Mouse (Mus musculus) inflammation-experienced regulatory T-cells, adult 16 weeks (primary cell): Measurements from ENCODE around the gene Aarsd1. TPM values are rescaled to one million over a fixed set of nuclear protein-coding genes. Genes with fewer than 3 reads are reported as not detected.

Source experiments
- polyA plus RNA-seq: library from polyadenylated mRNA; unstranded; fragments of 100-300 nt; shearing (Covaris generic); gene quantifications from one replicate; pipeline ENCODE4 v1.2.1, GENCODE M21; 2017

Gene Aarsd1
- polyA plus RNA-seq, result 48.9 TPM

DNA sequence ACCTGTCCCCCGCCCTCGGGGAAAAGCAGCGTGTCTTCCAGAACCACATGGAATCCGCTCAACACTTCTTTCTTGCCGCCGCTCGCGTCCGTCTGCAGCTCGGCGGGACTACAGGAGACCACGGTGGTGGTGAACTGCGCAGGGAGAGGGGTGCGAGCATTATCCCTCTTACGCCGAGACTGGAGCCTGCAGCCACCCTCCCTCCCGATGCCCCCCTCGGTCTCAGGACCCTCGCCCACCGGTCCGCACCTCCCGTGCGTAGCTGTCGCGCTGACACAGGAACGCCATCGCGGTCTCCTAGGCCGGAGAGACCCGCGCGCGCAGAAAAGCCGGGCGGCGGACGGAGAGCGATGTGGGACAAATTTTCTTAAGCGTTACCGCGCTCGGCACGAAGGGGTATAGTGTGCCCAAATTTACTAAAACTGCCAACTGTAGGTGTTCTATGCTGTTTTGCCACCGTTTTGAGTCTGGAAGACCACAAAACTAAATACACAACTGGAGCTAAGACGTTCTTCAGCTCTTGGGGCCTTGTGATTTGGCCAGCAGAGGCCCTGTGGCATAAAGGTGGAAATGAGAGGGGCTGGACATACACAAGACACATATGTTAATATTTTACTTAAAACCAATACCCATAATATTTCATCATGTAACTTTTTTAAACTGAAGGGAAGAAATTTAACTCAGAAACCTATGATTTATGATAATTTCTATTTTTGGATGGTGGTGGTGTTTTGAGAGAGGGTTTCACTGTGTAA is at the start of gene Aarsd1:
Aarsd1 (minus strand) TSS at position 515 of the 755 bp plus-strand sequence.

DNA sequence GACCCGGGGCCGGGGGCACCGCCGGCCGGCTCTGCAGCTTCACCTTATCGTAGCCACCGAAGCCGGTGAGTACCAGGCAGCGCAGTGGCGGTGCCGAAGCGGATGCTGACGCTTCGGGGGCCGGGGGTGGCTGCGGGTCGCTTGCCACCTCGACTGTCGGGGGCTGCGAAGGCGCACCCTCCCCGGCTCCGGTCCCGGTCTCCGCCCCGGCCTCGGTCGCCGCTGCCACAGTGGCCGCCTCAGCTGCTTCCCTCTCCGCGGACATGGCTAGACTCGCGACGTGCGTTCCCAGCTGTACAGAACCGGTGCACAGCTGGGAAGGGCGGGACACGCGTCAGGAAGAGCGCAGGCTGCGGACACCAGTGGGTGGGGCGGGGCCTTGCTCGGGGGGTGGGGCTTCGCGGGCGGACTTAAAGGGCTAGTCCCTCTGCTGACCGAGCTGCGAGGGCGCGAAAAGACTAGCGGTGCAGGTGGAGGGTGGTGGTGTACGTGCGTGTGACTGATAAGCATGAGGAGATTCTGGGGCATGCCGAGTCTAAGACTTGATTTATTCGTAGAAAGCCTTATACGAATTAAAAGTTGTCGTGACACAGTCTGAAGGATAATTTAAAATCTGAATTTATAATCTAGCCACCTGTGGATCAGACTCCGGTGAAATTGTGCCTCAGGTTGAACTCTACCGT is 48.6 kb upstream of the Aarsd1 start, which contains the start of gene Vat1:
Vat1 (minus strand) TSS at position 362 of the 683 bp plus-strand sequence.

DNA sequence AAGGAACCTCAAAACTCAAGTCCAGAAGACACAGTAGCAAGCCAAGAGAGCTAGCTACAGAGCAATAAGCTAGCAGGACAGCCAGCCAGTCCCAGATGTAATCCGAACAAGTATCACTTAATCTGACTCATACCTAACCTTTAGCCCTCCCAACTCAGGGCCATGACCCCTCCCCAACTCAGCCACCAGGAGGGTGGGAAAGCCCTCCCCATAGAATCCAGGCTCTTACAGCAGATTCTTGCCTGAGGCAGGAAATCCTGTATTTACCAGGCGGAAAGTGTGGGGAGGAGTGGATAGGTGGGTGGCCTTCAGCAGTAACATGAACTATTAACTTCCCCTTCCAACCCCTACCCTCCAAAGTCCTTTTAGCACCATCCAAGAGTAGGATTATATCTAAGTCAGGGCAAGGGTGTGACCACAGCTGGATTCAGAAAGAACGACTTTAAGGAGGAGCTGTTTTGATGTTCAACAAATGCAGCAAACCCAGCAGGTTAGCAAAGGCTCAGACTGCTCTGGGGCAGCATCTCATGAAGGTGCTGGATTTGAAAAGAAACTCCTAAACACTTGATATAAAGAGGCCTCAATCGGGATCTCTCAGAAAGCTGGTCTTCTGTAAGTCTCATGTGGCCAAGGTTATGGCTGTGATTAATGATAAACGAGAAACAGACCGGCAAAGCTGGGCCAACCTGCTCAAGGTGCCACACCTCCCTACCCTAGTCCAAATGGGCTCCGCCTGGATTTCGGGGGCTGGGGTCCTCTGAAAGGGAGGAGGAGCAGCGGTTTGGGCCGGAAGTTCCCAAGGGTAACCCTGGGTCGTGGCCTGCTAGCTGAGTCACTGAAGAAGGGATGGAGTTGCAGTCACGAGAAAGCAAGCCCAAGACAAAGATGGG is 47.0 kb upstream of the Aarsd1 start, which contains the start of gene Rnd2:
Rnd2 (plus strand) TSS at position 789 of the 890 bp plus-strand sequence.

DNA sequence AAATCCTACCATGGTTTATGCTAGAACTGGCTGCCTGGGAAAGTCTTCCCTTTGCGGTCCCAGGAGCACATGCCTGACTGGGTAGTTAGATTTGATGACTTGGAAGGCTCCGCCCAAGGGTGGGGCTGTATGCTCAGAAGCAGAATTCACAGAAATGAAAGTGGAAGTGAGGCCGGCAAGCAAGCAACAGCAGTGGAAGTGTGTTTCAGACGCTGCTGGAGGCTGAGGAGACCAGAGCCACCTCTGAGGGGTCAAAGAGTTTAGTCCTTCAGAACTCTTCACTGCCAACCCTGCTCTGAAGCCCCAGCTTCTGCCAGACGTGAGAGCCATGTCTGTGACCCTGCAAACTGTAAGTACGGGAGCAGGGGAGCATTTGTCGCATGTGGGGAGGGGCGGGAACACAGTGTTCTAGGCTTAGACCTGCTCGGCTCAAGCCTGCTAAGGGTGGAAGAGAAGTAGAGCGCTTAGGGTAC is 30.9 kb upstream of the Aarsd1 start, which contains the start of gene Ifi35:
Ifi35 (plus strand) TSS at position 134 of the 473 bp plus-strand sequence.

DNA sequence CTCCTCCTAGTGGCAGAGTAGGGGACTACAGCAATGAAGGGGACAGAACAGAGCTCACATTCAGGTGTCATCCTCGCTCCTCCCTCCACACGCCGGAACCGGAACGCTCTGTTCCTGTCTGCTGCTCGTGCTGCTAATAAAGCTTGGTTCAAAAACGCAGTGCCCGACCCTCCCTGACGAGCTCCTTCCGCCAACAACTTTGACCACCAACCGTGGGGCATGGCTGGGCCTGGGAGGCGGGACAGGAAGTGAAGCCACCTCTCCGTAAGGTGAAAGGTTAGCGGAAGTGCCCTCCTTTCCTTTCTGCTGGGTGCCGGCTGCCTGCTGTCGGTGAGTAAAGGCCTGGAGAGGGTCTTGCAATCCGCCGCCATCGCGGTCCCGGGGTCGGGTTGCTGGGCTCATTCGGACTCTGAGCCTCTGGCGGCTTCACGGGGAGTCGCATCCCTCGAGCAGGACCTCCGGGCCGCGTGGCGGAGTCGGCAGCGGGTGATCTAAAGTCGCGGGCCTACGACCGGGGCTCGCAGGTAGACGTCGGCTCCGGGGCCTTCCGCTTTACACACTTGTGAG is 24.8 kb upstream of the Aarsd1 start, which contains the start of gene Rpl27:
Rpl27 (plus strand) TSS at position 172 of the 567 bp plus-strand sequence.

GRCm38 (mm10) chr11:101424925-101425813 is 7.8 kb upstream of the Aarsd1 start, which contains the start of the genes Rundc1 and Ptges3l:
Rundc1 (plus strand) TSS chr11:101425085.
Ptges3l (minus strand) TSS chr11:101425333.

DNA sequence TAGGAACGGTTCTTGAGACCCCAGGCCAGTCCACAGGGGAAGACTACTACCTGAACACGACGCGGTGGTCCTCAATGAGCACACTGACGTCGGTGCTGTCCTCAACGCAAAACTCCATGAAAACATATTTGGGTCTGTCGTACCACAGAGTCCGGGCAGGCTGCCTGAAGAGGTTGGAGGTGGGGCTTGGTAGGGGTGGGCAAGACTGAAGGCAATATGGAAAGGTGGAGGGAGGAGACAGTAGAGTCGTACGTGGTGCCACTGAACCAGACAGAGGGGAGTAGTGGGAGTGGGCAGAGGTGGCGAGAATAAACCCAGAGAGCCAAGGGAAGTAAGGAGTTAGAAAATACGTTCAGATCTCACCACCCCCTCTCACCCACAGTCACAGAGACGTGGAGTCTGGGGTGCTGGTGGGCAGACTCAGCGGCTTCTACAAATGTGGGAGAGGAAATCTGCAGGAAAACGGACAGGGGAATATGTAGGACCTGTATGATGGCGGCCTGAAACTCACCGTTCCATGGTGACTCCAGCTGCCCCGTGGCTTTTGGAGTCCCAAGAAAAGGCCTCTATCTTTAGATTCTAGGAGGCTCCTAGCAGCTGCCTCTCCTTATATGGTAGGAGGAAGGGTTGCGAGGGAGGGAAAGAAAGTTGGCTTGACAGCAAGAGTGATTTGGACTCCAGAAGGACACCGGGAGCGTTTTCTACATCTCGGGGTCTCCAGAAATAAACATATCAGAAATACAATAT is 6.9 kb upstream of the Aarsd1 start, which contains the start of gene Gm27029:
Gm27029 (minus strand) TSS at position 692 of the 747 bp plus-strand sequence.

GRCm38 (mm10) chr11:101367326-101367935 is 50.0 kb downstream of the Aarsd1 start, which contains the start of gene G6pc:
G6pc (plus strand) TSS chr11:101367561.

Other genes starting within 250 kb of the Aarsd1 start
- gene Cntnap1, start 247.1 kb downstream of the Aarsd1 start, polyA plus RNA-seq, result 0.16 TPM
- not detected for gene Plekhh3, start 246.3 kb downstream of the Aarsd1 start, polyA plus RNA-seq
- gene Ccr10, start 242.2 kb downstream of the Aarsd1 start, polyA plus RNA-seq, result 3.3 TPM
- gene Ezh1, start 191.2 kb downstream of the Aarsd1 start, polyA plus RNA-seq, result 115 TPM
- gene Ramp2, start 171.6 kb downstream of the Aarsd1 start, polyA plus RNA-seq, result not detected
- 152 TPM for gene Vps25, start 163.9 kb downstream of the Aarsd1 start, polyA plus RNA-seq
- gene Wnk4, start 157.0 kb downstream of the Aarsd1 start, polyA plus RNA-seq, result 6.4 TPM
- gene Cntd1, start 138.6 kb downstream of the Aarsd1 start, polyA plus RNA-seq, result 0.34 TPM
- 125 TPM for gene Coa3, start 138.5 kb downstream of the Aarsd1 start, polyA plus RNA-seq
- 231 TPM for gene Becn1, start 115.3 kb downstream of the Aarsd1 start, polyA plus RNA-seq
- 169 TPM for gene Psme3, start 101.4 kb downstream of the Aarsd1 start, polyA plus RNA-seq
- 3.2 TPM for gene Aoc2, start 92.6 kb downstream of the Aarsd1 start, polyA plus RNA-seq
- not detected for gene Aoc3, start 87.0 kb downstream of the Aarsd1 start, polyA plus RNA-seq
- not detected for gene G6pc, start 50.1 kb downstream of the Aarsd1 start, polyA plus RNA-seq
- 0.45 TPM for gene Gm27029, start 7.2 kb upstream of the Aarsd1 start, polyA plus RNA-seq
- gene Rundc1, start 7.5 kb upstream of the Aarsd1 start, polyA plus RNA-seq, result 13.4 TPM
- 1.7 TPM for gene Ptges3l, start 7.7 kb upstream of the Aarsd1 start, polyA plus RNA-seq
- gene Rpl27, start 24.7 kb upstream of the Aarsd1 start, polyA plus RNA-seq, result 299 TPM
- gene Ifi35, start 30.8 kb upstream of the Aarsd1 start, polyA plus RNA-seq, result 186 TPM
- not detected for gene Rnd2, start 47.4 kb upstream of the Aarsd1 start, polyA plus RNA-seq
- gene Vat1, start 48.6 kb upstream of the Aarsd1 start, polyA plus RNA-seq, result 0.34 TPM
- 3.8 TPM for gene Brca1, start 134.3 kb upstream of the Aarsd1 start, polyA plus RNA-seq
- 152 TPM for gene Nbr1, start 134.5 kb upstream of the Aarsd1 start, polyA plus RNA-seq
- gene Tmem106a, start 164.6 kb upstream of the Aarsd1 start, polyA plus RNA-seq, result 16.7 TPM
- not detected for gene Gm11634, start 181.6 kb upstream of the Aarsd1 start, polyA plus RNA-seq
- 85.4 TPM for gene Rdm1, start 209.6 kb upstream of the Aarsd1 start, polyA plus RNA-seq
- 1.5 TPM for gene Arl4d, start 247.9 kb upstream of the Aarsd1 start, polyA plus RNA-seq